Mouse (Mus musculus) adrenal gland, postnatal 25 days (tissue): ENCODE measurements around the gene Stmn1. TPM values are rescaled to one million over a fixed set of nuclear protein-coding genes. Genes with fewer than 3 reads are reported as not detected.

Source experiments
- DNase-seq: peaks from one replicate; pipeline ENCODE4 v3.0.0; 2021; ENCODE audit warnings: mixed read lengths
- total RNA-seq: library from RNA; stranded (reverse); gene quantifications from 2 replicates; pipeline ENCODE4 v1.2.3, GENCODE M21; 2021

Gene Stmn1
- total RNA-seq, 1 experiment from 2014 or later: 75.6 TPM

DNA sequence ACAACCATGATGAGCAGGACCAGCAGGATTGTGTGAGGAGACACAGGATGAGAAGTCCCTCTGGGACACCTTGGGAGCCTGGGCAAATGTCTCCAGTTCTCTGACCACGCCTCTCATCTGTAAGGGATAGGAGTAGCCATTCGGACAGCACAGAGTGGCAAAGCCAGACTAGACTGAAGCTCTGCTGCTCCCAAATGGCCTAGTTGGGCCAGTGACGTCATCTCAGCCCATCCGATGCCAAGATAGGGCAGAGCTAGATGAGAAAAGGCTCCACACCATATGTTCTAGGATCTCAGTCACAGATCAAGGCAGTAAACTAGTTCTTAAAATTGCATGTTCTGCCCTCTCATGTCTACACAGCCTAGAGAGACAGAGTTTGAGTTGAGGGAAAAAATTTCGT, 9.3 kb upstream of the Stmn1 start:
- DNase-seq: no peak

DNA sequence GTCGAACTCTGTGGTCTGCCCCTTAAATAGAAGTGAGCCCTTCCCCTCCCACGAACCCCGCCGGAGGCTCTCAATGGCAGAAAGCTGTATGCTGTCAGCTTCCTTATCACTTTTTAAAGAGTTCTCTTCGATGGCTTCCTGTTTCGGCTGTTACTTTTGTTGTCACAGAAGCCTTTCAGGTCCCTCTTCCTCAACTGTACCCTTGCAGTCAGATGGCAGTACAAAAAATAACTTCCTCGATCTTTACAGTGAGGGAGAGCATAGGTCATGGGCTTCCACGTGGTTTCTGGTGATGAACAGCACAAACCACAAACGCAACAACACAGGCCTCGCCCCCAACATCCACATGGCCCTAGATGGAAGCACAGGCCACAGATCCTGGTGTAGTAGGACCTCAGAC, 7.8 kb upstream of the Stmn1 start:
- DNase-seq: no peak

DNA sequence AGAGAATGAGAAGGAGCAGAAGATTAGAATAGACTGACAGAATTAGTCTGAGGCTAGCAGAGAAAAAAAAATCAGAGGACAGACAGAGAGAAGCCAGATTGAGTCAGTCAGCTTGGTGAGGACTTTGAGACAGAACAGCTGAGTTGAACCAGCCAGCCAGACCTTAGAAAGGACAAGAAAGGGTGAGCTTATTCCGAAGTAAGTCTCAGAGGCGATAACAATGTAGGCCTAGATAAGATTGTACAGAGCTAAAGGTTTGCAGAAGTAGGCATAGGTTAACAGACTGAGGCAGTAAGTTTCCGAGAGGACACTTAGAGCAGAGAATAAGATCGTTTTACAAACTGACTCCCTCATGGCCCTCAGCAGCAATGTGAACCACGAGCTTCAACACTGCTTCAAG, 6.9 kb upstream of the Stmn1 start:
- DNase-seq: no peak

DNA sequence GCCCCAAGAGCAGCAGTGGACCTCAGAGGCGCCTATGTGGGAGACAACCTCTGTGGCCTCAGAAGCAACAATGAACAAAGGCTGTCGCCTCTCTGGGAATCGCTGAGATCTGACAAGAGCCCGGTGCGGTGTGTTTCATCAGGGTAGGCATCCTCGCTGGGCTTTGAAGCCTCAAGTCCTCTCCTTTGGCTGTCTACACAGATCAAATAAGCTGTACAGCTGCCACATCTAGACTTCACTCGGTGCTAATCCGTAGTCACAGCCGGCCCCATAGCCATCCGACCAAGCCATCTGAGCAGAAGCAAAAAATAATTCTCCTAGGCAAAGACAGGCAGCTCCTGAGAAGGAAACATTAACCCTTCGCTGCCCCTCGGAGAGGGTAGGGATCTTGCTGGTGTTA, 2.3 kb upstream of the Stmn1 start:
- DNase-seq: no peak

DNA sequence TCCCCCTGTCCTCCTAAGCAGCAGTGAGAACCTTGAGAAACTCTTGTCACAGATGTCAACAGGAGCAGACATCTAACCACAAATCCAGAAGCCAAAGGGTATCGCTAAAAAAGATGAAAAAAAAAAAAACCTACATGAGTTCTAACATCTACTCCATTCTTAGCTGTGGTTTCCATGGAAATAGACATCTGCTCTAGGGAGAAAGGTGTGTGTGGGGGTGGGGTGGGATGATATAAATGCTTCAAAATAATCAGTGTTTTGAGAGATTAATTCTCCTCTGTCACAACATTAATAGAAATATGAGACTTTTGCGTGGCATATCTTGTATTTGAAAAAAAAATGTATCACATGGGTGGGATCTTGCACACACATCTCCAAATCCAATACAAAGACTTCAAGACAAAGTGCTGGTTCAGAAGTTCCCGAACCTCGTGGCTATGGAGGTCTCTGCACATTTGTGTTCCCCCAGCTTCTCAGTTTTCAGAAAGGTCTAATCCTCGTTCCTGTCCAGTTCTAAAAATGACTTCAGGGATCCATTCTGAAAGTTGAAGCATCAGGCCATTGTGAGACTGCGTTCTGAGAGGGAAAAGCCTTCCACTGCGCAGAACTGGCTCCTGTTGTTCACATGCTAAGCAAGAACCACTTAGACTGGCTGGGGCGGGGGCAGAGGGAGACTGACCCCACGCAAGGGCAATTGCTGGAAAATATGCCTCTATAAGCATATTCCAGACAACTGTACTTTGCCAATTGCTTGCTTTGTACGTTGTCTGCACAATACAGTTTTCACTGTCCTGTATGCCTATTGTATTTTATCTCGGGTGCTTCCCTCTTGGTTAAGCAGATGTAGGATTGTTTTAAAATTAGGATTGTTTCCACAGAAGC, 1.5 kb upstream of the Stmn1 start:
- DNase-seq: no peak

DNA sequence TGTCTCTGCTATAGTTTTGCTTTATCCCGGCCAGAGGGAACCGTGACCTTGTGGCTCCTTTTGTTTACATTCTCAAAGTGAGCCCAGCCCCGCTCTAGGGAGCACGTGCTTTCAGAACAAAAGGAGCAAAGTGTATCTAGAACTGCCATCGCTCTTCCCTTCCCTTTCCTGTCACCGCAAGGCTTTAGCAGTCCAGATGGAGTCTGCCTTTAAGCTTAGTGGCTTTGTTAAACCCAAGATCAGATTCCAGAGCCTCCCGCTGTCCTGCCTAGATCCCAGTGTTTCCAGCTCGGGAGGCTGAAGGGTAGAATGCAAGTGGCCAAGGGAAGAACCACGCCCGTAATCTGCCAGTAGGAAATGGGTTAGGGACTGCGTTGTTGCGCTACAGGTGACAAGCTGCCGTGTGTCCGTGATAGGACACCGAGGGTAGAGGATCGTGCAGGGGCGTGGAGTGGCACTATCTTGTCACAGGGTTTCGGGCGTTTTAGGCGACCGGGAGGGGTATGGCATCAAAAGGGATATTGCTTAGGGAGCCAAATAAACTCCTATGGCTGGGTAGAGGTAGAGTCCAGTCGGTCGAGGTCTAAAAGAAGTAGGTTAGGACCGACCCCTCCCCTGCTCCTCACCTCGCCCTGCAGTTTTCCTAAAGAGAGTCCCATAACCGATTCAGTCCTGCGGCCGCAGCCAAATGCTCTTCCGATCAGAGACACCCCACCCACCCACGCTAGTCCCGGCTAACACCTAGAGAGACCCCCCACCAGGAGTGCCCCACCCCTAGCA, 495 bp upstream of the Stmn1 start:
- no peak for DNase-seq

DNA sequence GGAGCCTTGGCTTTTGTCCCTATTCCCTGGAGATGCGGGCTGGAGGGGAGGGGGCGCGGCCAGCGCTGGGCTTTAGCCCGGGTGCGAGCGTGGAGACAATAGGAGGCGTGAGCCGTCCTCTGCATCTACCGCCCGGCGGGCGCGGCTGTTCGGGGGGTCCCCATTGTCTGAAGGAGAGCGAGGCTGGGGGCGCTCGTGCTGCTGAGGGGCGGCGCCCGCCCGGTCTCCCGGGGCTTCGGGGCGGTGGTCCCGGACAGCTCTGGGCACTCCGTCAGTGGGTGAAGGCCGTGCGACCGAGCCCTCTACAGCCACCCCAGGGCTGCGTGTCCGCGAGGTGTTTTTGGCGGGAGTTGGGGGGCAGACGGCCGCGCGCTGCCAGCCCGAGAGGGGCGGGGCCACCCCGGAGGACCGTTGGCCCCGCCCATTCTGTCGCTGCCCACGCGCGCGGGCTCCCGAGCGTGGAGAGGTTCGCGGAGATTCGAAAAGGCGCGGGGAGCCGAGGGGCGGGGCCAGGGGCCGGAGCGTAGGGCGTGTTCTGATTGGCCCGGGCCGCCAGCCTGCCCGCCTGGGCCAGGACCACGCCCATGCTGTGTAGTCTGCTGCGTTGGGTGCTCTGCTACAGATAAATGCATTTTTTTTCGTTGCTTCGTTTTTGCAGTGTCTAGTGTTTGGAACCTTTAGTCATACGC, 602 bp downstream of the Stmn1 start:
- DNase-seq: peak; percentile 98

DNA sequence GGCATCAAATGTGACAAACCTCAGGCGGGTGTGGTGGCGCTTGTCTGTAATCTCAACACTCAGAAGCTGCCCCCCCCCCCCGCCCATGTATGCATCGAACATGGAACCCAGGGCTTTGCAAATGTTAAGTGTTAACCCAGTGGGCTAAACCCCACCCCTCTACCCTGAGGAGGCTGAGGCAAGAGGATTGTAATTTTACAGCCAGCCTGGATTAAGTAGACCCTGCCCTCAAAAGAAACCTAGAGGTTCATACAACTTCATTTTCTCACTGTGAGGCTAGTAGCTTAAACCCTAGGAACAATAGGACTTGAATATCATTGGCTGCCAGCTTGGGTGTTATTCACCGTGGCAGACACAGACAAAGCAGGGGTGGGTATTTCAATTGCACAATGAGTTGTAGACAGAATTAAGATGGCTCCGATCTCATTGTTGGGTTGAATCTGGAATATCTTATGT, 1.2 kb downstream of the Stmn1 start:
- no peak for DNase-seq

DNA sequence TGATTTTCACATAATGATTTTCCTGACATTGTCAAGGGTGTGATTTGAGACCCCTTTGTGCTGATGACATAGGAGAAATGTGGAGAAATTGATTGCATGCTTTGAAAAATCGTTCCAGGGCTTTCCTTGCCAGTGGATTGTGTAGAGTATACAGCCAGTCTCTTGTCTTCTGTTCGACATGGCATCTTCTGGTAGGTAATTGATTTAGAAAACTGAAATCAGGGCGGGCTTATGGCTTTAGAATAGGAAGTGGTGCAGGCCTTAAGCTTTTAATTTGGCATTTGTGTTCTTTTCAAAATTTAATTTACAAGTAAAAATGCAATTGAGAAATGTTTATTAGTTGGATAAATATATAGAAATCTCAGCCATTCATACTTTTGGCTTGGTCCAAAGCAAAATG, 1.9 kb downstream of the Stmn1 start:
- DNase-seq: no peak

DNA sequence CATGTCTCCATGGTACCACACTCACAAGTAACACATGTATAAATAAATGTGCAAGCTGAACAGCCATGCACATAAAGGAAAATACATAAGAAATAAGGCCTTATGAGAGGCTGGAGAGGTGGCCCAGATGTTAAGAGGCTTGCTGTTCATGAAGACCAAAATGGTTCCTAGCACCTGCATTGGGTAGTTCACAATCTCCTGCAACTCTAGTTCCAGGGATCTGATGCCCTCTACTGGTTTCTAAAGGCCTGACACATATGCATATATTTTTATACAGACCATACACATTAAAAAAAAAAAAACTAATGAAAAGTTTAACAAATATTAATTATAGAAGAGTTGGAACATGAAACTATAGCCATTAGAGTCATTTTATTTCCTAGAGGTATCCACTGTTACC, 3.3 kb downstream of the Stmn1 start:
- no peak for DNase-seq

DNA sequence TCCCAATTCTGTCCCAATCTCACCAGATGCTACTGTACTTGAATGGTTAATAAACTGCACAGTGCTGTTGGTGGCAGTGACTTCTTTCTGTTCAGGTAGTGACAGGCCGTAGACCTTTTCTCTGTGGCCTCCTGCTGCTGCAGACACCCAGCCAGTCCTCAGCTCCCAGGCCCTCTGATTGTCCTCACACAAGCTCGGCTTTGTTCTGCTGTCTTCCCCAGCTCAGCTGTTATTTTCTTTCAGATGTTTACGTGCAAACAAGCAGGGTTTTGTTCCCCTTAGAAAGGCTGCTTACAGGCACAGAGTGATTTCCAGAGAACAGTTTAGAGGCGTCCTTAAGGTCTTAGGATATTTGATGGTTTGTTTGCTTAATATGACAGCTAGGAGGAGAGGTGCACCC, 5.6 kb downstream of the Stmn1 start:
- DNase-seq: no peak

DNA sequence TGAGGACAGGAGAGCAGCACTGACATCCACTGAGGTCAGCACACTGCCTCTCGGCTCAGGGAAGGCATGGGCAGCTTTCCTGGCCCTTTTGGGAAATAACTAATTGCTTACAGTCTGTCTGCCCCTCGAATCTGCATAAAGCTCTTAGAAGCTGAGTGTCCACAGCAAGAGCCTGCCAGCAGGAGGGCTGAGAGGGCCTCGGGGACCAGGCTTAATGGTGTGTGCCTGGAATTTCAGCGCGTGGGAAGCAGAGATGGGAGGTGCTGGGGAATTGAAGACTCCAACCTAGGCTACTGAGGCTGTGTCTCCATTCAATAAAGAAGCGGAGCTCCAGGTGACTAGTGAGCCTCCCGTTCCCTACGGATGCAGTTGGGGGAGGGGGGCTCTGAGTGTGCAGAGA, 6.1 kb downstream of the Stmn1 start:
- no peak for DNase-seq

DNA sequence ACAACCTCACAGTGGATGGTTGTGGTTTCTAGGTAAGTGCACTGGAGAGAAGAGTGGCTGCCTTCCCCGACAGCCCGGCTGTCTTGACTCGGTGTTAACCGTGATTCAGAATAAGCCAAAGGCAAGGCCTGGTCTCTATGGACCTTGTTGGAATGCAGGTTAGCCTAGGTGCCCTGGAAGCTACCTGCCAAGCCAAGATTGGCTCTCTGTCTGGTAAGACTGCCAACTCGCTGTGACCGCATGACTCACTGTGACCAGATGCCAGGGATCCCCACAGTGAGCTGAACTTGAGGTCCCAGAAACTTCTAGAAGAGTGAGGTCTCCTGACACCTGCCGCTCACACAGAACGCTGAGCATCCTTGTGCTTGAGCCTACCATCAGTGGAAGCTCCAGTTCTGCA, 8.8 kb downstream of the Stmn1 start:
- DNase-seq: no peak

DNA sequence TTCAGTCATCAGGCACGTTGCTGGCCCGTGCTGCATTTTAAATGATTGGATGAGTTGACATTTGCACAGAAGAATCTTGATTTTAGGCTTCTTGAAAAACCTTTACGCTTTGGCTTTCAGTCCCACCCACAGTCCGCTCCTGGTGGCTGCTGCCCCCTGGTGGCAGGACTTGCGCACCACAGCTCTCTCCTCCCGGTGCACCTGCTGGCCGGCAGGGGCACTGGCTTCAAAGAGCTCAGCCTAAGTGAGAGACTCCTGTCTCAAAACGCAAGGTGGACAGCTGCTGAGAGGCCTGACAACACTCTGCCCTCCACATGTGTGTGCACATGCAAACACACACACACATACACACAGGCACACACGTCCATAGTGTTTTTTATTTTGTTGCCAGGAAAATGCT, 9.9 kb downstream of the Stmn1 start:
- peak; percentile 95 for DNase-seq

DNA sequence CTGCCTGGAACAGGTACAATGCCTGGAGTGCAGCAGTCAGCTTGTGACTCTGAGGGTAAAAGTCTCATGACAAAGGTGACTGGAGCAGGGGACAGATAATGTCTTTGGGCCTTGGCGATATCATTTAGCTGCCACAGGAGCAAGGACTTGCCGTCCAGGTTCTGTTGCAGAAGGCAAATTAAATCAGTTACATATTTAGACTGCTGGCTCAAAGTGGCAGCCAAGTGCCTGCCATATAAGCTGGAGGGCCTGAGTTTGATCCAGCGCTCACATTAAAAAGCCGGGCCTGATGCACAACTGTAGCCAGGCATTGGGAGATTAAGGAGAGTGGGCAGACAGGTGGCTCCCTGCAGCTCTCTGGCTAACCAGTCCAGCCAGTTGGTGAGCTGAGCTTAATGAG, 11.7 kb downstream of the Stmn1 start:
- no peak for DNase-seq

DNA sequence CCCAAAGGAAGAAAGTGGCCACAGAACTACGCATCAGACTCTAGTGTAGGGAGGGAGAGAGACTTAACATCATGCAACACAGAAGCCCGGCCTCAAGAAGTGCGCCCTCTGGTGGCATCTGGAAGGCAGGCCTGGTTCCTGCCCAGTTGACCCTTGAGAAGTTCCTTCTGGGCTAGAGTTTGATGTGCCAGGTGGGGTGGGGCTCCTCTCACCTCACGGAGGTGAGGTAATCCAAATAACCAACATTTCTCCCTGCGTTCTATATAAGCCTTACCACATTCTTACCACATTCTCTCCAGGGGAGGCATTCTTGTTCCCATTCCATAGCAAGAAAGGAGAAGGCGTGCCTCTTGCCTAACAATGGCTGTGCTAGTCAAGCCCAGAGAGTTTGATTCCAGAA, 12.7 kb downstream of the Stmn1 start:
- peak; percentile 81 for DNase-seq

DNA sequence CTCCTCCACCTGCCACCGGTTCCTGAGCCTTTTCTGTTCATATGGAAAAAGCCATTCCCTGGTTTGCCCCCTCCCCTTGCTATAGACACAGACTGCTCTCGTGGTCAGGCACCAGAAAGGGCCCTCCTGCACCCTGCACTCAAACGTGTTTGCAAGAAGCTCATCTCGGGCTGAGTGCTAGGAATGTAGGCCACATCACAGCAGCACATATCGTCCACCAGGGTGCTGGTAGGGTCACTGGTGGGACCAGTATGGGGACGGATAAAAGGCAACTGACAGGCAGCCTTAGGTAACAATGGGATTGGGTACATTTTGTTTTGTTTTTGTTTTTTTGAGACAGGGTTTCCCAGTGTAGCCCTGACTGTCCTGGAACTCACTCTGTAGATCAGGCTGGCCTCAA, 13.2 kb downstream of the Stmn1 start:
- DNase-seq: no peak

DNA sequence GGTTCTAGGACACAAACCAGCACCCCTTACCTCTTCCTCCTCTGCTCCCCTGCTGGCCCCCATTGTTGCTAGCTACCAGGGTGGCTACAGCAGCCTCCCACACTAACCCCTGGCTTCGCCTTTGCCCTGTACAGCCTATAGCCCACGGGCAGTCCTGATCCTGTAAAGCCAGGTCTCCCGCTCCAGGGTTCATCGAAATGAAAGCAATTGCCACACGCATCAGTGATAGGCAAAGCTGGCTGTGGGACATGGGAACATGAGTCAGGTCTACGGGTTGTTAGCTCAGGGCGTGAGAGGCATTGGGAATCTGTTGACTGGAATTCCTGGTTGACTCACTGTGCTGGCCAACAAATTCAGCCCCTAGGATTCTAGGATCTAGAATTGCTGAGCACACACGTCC, 14.3 kb downstream of the Stmn1 start:
- DNase-seq: no peak

DNA sequence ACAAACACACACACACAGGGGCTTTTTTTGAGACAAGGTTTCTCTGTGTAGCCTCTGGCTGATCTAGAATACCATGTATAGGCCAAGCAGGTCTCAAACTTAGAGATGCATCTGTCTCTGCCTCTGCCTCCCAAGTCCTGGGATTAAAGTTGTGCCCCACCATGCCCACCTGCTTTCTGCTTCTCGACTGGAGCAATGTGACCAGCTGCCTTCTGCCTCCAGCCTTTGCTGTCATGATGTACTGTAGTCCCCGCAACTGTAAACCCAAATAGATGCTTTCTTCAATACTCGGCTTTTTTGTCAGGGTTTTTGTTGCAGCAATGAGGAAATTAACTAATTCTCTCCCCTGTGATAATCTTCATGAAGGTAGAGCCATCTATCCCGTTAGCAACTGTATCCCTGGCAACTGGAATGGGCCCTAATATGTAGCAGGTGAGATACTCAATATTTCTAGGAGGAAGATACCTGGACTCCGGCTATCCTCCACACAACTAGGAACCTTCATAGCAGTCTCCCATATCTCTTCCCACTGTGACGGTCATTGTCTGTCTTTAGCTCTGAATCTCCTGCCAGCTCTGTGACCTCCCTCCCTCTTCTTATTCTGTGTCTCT, 15.1 kb downstream of the Stmn1 start:
- DNase-seq: no peak

DNA sequence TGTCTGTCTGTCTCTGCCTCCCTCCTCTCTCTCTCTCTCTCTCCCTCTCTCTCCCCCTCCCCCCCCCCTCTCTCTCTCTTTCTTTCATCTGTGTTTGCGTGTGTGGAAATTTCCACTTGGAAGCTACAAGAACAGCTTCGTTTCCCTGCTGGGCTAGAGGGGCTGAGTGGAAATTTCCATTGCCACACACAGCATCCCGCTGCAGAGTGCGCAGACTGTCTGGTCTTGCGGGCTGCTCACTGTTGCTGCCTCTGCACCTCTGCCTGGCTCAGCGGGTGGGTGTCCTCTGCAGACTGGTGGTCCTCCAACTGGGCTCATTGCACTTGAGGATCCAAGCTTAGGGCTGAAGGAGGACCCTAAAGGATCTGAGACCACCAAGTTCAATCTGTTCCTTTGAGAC, 15.6 kb downstream of the Stmn1 start:
- DNase-seq: peak; percentile 46

DNA sequence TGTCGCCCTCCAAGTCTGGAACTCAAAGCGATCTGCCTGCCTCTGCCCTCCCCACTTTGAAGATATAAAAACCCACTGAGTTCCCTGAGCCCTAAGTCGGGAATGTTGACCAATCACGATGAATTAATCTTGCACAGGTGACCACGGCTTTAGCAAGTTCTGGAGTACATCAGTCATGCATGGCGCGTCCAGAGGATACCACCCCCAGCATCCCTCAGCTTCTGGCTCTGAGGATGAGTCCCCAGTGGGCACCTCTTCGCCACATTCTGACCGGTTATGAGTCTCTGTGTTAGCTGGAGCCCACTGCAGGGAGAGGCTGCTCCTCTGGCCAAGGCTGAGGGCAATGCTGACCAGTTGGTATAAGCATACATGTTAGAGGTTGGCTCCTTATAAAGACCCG, 16.1 kb downstream of the Stmn1 start:
- DNase-seq: no peak

DNA sequence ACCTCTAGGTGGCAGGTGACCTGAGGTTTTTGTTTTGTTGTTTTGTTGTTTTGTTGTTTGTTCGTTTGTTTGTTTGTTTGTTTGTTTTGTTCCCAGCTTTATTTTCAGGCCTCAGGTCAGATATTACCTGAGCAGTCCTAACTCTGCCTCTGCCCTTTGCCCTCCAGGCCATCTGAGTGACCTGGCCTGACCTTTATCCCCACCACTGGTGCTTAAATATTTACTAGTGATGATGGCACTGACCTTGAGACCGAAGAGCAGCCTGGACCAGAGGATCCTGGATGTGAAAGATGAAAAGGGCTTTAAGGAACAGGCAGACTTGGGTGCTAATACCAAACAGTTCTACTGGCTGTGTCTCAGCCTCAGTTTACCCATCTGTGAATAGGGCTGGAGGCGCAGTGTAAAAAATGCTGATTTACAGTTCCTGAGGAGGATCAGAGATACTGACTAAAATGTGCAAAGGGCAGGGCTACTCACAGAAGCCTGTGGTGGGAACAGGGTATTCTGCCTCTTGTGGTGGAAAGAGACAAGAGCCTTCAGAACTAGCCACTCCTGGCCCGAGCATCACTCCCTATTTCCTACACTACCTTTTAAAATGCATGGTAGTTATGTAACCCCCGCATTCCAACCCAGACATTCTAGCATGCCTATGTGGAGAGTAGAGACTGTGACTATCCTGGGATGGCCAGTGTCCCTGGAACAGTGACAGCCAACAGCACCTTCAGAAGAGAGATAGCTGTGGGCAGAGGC, 17.2 kb downstream of the Stmn1 start:
- DNase-seq: no peak
